Mouse (Mus musculus) layer of hippocampus, adult 18-20 months (tissue): ENCODE results near the gene Itpr1. TPM values are rescaled to one million over a fixed set of nuclear protein-coding genes. Genes with fewer than 3 reads are reported as not detected.

Source experiments
- DNase-seq, 2 experiments: peaks; one replicate each; pipeline ENCODE4 v3.0.0; 2022; ENCODE audit warnings: low spot score in 2 of 2
- total RNA-seq, 2 experiments: library from RNA; stranded (reverse); gene quantifications; 2 replicates each; pipeline ENCODE4 v1.2.3; 2021

The Itpr1 gene
- total RNA-seq, 2 experiments from 2014 or later = 338 to 347 TPM

DNA sequence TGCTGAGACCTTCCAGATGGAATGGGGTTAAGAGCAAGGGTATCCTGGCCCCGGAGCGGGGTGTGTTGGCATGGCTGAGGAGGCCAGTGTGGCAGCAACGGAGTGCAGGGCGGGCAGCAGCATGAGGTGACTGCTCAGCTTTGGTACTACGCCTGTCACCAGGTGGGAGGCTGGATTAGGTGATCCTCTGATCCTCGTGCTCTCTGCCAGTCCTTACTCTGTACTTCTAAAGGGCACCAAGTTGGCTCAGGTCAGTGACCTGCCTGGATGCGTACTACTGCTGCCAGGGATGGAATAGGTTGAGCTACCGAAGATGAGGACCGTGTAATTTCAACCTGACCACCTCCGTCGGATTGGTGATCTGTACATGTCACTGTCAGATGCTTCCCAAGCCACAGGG lies 245.9 kb downstream of the Itpr1 start:
- DNase-seq = no peak

GRCm38 (mm10) chr6:108464308-108464979 lies 251.5 kb downstream of the Itpr1 start:
- no peak for DNase-seq

- DNase-seq = no peak
Observed at GRCm38 (mm10) chr6:108465159-108465558, 252.3 kb downstream of the Itpr1 start.

DNA sequence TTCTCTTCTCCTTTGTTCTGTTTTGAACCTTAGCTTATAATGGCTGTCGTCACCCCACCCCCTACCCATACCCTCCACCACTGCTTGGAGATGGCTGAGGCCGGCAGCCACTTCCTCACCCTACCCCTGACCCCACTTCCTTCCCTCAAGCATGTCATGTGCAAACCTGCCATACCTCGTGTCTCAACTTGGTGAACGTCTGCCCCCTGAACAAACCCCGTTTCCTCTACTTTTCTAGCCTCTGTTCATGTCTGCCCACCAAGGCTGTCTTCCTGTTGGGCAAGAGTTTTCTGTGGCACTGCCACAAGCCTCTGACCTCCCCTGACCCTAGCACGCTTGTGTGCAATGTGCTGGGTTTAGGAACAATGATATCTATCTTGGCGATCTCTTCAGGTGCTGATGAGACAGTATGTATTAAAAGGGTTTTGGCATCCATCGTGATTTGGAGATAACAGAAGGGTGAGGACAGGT lies 253.2 kb downstream of the Itpr1 start:
- DNase-seq = no peak

DNA sequence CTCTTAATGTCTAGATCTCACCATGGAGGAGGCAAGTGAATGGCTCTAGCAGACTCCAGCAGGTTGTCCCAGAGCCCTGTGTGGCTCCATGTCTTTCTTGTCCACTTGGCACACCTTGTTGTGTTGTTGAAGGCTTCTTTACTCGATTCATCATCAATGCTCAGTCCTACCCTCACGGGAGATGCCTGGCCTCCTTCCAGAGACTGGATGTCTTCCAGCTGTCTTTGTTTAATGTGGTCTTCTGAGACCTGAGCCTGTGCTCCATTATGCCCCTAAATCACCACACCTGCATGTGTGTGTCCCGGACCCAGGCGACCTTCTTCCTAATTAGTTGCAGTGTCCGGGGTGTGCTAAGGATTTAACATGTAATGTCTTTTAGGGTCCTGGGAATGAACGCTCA lies 254.7 kb downstream of the Itpr1 start:
- no peak for DNase-seq

- no peak for DNase-seq
Observed at GRCm38 (mm10) chr6:108468226-108468825, 255.4 kb downstream of the Itpr1 start.

DNA sequence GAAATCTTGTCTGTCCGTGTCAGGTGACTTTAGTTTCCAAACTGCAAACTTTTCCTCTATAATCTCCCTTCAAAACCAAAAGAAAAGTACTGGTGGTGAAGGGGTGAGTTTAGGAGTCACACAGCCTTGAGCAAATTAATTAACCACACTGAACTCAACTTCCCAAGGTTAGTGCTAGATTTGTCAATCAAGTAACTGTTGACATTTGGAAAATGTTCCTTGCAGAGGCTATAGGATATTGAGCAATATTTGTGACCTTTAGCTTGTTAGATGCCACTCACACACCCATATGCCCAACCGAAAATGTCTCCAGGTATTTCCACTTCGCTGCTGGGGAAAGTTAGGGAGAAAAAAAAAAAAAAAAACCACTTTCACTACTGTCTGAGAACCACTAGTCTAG lies 259.0 kb downstream of the Itpr1 start:
- DNase-seq = no peak

- DNase-seq = no peak
Observed at GRCm38 (mm10) chr6:108472748-108473147, 259.9 kb downstream of the Itpr1 start.

- DNase-seq = no peak
Observed at GRCm38 (mm10) chr6:108476797-108477235, 263.9 kb downstream of the Itpr1 start.

DNA sequence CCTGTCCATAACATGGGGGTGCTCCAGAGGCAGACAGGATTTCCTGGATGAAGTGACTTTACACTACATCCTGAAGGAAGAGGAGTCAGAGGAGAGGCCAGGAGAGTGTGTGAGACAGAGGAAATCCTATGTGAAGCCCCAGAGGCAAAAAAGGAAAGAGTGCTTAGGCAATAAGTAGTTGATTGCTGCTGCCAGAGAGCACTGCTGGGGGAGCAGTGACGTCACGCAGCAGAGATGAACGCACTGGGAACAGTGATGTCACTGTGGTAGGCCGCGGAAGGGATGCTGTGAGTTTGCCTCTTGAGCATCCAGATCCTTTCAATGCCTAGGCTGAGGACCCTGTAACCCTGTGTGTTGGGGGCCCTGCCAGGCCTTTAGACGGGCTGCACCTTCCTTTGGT lies 264.7 kb downstream of the Itpr1 start:
- DNase-seq = no peak

DNA sequence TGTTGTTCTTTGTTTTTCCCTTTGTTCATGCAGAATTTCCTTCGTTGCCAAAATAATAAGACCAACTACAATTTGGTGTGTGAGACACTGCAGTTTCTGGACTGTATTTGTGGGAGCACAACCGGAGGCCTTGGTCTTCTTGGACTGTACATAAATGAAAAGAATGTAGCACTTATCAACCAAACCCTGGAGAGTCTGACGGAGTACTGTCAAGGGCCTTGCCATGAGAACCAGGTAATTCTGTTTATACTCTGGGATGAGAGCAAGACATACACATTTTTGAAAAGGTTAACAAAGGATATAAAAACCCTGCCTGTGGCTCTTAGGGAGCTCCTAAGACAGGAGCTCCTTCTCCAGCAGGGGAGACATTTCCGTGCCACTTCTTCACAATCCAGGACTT lies 268.3 kb downstream of the Itpr1 start:
- DNase-seq = no peak

GRCm38 (mm10) chr6:108482464-108482863 lies 269.6 kb downstream of the Itpr1 start:
- no peak for DNase-seq

DNA sequence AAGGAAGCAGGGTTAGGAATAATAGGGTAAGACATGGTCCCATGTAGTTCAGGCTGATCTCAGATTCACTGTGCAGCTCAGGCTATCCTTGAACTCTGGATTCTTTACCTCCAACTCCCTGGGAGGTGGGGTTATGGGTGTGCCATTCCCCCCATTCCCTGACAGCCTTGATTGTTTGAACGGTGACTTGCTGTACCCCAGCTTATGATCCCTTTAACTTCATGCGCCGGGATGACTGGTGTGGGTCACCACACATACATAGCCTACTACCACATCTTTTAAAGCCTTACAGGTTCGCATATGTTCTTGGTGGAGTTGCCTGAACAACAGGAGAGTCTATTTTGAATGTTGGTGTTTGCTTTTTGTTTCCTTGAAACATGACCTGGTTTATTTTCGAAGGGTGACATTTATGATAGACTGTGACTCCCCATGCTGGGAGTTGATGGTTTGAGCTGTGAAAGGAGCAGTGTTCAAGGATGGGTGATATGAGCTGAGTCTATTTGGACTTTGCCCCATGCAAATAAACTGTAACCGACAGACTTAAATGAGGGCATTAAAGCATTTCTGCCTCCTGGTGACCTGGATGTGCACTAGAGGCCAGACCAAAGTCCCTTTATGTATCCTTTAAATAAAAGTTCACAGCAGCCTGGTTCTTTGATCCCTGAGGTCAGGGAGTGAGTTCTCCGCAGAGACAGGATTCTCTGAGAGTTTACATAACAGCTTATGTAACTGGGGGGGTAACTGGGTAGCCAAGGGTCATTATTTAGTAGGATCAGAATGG lies 273.5 kb downstream of the Itpr1 start:
- DNase-seq = no peak

DNA sequence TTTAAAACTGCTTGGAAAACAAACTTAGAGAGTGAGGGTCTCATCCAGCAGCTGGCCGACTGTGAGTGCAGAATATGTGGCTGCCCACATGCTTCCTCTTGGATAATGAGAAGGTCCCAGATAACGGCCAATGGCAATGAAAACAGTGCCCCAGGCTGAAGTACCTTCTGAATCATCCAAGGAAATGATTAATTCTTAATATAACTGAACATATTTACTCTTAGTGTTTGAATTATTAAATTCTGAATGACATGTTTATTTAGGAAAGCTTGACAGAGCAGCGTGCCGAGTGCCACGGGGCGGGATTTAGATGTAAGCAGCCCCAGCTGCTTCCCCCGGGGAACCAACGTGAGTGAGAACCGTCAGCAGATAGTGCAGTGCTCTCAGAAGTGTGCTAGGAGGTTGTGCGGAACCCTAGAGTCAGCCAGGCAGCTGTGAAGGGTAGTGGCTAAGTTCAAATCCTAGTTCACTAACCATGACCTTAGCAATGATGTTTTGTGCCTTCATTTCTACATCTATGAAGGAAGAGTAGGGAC lies 274.5 kb downstream of the Itpr1 start:
- DNase-seq = no peak

DNA sequence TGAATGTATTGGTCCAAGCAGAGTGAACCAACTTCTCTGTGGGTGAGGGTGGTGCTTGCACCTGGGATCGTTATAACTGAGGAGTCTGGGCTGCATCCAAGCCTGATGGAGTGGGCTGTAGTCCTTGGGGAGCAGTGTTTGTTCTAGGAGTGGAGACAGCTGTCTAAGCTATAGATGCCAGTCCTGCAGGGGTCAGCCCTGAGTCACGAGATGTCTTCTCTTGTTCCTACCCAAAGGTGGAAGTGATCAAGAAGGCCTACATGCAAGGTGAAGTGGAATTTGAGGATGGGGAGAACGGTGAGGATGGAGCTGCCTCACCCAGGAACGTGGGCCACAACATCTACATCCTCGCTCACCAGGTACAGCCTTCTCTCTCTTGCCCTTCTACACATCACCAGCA lies 275.4 kb downstream of the Itpr1 start:
- DNase-seq = no peak

GRCm38 (mm10) chr6:108491969-108492368 lies 279.1 kb downstream of the Itpr1 start:
- DNase-seq = no peak

DNA sequence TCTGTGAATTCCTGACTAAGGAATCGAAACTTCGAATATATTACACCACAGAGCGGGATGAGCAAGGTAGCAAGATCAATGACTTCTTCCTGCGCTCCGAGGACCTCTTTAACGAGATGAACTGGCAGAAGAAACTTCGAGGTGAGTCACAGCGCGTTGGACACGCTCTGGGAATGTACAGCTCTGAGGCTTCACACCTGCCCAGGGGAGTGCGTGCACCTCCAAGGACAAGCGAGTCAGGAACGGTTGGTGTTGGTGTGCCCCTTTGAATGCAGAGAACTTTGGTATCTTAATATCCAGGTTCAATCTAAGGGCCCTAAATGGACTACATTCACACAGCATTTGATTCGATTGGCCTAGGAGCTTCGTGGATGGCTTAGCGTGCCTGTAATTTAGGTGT lies 280.9 kb downstream of the Itpr1 start:
- no peak for DNase-seq

DNA sequence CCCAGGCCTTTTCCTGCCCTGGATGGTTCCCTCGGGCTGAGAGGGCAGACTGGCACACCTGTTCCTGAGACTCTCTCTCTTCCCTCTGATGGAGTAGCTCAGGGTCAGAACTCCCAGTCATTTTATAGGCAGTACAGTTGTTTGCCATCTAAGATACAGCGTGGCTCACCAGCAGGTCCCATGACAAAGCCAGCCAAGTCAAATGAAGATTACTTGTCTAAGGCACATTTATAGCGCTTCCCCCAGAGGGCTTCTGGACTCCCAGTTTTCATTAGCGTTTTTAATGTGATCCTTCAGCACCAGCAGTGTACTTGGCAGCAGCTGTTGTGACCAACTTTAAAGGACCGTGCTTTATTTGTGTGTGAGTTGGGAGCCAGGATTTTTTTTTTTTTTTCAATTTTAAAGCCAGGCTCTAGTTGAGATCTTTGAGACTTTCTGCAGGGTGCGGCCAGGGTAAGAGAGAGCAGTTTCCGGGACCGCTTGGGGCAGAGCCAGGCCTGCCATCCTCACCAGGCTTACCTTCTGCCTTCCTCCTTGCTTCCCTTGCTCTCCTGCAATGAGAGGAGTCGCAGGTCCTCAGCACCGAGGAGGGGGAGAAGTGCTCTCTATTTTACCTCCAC lies 281.4 kb downstream of the Itpr1 start:
- DNase-seq = peak in 1 of 2 experiments; percentile 21

- DNase-seq = no peak
Observed at GRCm38 (mm10) chr6:108494994-108495393, 282.1 kb downstream of the Itpr1 start.

DNA sequence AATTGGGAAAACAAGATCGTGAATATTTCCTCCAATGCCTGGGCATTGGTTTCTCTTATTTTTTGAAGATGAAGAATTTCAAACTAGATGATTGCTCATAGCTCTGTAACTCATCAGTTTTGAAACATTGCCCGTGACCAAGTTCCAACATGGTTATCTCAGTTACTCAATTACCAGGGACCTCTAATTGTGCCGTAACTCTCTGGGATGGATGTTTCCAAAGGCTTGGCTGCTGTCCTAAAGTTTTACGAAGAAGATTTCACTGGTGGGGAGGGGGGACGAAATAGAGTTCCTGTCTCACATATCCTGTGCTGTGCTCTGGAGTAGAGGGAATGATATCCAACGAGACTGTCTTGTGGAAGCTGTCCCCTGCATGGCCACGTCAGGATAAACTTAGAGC lies 285.2 kb downstream of the Itpr1 start:
- no peak for DNase-seq

GRCm38 (mm10) chr6:108503651-108504050 lies 290.8 kb downstream of the Itpr1 start:
- no peak for DNase-seq
